Mouse (Mus musculus): ENCODE results near the gene Klhdc4.

The Klhdc4 gene

GRCm38 (mm10) chr8:121829048-121829776 is at the start of gene Klhdc4:
Klhdc4 (minus strand) TSS chr8:121829569.
- peak; percentile 79 for DNase-seq (ENCODE audit: extremely low read depth, low read depth)

DNA sequence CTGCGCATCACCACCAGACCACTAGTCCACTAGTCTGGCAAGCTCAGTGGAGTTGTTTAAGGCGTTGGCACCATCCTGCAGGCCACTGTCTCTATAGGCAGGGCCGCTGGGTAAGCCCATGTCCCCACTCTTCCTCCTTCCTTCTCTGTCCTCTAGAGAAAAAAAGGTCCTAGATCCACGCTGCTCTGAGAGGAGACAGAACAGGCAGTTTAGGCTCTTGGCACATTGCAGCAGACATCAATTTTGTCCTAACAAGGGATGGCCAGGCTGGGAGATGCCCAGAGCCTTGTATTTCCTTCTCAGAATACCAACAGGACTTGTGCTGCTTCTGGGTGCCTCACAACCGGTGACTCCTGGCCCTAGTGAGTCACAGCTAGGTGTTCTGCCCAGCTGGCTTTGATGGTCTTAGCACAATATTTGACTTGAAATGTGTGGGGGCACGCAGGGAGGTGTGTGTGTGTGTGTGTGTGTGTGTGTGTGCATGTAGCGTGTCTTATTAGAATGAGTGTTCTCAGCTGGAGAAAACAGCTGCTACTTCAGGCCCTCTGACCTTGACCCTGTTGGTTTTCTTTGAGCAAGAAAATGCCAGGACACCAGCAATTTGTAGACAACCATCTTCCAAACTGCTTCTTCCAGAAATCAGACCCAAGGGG is 48.6 kb upstream of the Klhdc4 start:
- DNase-seq (ENCODE audit: extremely low read depth, low read depth) = no peak

DNA sequence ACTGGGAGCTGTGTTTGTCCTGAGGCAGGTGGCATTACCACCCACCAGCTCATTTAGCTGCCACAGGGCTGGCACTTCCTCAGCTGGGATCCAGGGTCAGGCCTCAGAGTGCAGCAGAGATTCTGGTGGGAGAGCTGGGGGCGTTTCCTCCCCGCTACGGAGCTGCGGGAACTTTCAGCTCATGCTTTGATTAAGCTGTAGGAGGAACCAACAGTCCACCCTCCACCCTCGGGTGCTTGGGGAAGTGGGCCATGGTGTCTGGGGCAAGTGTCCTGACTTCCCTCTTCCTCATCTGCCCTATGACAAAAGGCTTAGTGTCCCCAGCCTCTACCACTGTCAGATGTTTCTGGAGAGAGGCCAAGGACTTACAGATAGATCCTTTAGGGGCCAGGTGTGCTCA is 47.8 kb upstream of the Klhdc4 start:
- DNase-seq (ENCODE audit: extremely low read depth, low read depth) = no peak

DNA sequence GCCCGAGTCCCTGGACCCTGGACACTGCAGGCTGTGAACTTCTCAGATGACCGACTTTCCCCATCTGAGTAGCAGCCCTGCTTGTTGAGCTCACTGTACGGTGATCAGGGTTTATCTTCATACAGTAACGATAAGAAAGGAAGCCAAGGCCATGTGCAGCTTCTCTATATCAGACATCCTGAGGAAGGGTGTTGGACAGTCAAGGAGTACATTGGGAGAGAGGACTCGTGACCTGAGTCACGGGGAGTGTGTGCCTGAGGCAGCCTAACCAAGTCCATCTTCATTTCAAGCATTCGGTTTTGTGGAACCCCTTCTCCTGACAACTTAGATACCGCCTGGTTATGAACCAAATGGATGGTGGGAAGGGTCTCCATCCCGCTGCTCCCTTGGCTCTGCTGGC is 46.1 kb upstream of the Klhdc4 start:
- no peak for DNase-seq (ENCODE audit: extremely low read depth, low read depth)

DNA sequence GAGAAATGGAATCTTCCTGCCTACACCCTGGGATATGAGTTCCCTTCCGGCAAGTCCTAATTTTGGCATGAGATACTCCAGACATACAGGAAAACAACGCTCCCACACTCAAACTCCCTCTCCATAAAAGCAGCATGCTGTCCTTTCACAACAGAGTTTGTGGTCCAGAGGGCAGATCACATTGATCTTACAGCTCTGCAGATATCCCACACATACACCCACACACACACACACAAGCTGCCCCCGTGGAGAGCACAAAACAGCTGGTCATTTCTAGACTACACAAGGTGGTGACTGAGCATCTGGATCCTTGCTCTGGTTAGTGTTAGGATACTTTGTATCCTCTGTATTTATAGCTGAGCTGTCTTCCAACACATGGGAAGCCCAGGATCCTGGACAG is 45.7 kb upstream of the Klhdc4 start:
- no peak for DNase-seq (ENCODE audit: extremely low read depth, low read depth)

DNA sequence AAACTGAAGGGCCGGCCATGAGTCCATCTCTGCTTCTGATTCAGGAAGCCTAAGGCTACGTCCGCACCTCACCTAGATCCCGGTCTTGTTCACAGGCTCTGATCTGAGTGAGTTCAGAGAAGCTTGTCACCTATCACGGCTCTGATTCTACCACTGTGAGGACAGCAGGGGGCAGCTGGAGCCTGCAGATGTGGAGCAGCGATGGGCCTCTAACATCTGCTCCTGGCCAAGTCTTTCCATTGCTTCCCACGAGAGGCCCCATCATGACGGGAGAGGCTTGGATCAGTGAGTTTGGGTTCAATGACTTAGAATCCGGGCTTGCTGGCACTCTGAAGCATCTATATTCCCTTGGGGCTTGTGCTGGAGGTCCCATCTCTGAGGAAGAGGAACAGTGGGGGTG is 44.7 kb upstream of the Klhdc4 start:
- no peak for DNase-seq (ENCODE audit: extremely low read depth, low read depth)

- no peak for DNase-seq (ENCODE audit: extremely low read depth, low read depth)
These were observed 42.6 kb upstream of the Klhdc4 start for GRCm38 (mm10) chr8:121871833-121872440.

- DNase-seq (ENCODE audit: extremely low read depth, low read depth) = no peak
These were observed 40.8 kb upstream of the Klhdc4 start for GRCm38 (mm10) chr8:121870190-121870589.

- no peak for DNase-seq (ENCODE audit: extremely low read depth, low read depth)
These were observed 39.5 kb upstream of the Klhdc4 start for GRCm38 (mm10) chr8:121868896-121869295.

- no peak for DNase-seq (ENCODE audit: extremely low read depth, low read depth)
These were observed 38.8 kb upstream of the Klhdc4 start for GRCm38 (mm10) chr8:121868196-121868595.

DNA sequence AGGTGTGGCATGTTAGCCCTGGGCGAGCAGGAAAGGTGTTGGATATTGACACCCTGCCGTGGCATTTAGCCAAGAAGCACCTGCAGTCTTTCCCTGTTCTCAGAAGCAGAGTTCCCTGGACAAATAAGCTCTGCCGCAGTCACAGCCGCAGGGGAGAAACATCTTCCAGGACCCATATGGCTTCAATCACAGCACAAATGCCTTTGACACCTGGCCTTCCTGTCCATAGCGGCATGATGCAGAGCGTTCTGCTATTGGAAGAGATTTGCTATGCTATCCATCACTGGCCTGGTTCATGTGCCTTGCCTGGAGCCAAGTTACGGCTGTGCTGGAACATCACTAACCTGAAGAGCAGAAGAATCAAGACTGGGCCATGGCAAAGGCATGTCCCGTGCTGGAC is 36.0 kb upstream of the Klhdc4 start:
- DNase-seq (ENCODE audit: extremely low read depth, low read depth) = no peak

- DNase-seq (ENCODE audit: extremely low read depth, low read depth) = no peak
These were observed 32.6 kb upstream of the Klhdc4 start for GRCm38 (mm10) chr8:121861806-121862548.

DNA sequence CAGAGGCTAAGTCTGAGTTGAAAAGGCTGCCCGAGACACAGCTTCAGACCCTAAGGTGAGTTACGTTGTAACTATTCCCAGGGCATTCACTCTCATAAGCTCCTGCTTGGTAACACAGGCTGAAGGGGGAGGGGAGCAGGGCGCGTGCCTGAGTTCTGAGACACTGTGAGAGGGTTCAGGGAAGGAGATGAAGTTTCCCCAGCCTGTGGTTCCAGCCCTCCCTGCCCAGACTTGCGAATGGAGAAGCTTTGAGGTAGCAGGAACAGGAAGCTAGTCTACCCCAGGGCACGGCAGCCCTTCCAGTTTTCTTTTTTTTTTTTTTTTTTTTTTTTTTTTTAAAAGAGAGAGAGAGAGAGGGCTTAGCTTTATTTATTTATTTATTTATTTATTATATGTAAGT is 31.9 kb upstream of the Klhdc4 start:
- DNase-seq (ENCODE audit: extremely low read depth, low read depth) = no peak

DNA sequence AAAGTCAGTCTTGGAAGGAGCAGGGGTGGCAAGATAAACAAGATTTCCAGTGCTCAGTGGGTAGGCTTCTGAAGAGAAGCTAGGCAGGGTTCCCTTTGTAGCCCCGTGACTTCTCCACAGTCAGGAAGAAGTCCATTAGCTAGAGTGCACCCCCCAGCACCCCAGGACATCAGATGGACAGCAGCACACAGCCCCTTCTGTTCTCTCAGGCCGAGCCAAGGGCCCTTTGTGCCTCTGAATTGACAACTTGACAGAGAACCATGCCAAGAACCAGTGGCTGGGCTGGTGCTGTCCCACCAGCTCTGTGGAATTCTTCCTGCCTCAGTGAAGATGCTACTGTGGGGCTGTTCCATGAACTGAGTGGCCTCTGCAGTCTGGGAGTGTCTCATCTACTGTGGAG is 28.4 kb upstream of the Klhdc4 start:
- no peak for DNase-seq (ENCODE audit: extremely low read depth, low read depth)

DNA sequence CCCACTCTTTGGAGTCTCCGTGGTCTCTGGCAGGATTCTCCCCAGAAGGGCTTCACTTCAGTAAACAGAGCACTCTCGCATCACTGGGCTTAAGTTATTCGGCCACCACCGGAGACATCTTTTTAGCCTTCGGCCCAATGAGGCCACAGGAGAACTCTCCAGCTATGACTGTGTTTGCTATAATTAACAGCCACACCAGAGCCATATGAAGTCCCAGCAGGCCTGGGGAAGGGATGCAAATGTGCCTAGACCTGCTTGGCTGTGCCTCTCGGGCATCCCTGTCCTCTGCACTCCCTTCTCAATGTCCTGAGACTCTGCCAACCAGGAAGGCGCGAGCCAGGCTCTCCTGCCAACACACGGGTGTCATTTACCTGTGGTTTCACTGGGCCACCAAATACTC is 28.0 kb upstream of the Klhdc4 start:
- no peak for DNase-seq (ENCODE audit: extremely low read depth, low read depth)

- DNase-seq (ENCODE audit: extremely low read depth, low read depth) = no peak
These were observed 26.8 kb upstream of the Klhdc4 start for GRCm38 (mm10) chr8:121856071-121856746.

DNA sequence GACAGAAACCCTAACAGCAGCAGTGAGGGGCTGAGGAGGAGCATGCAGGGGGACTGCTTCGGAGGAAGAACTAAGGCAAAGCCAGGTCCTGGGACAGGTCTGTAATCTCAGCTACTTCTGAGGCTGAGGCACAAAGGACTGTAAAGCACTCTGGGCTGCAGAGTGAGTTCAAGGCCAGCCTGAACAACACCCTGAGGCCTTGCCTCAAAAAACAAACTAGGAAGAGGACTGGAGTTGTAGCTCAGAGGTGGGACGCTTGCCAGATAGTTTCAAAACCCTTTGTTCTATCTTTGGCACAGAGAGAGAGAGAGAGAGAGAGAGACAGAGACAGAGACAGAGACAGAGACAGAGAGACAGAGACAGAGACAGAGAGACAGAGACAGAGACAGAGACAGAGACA is 24.2 kb upstream of the Klhdc4 start:
- no peak for DNase-seq (ENCODE audit: extremely low read depth, low read depth)

- DNase-seq (ENCODE audit: extremely low read depth, low read depth) = no peak
These were observed 23.1 kb upstream of the Klhdc4 start for GRCm38 (mm10) chr8:121852464-121852863.

- DNase-seq (ENCODE audit: extremely low read depth, low read depth) = no peak
These were observed 22.3 kb upstream of the Klhdc4 start for GRCm38 (mm10) chr8:121851716-121852115.

- DNase-seq (ENCODE audit: extremely low read depth, low read depth) = peak; percentile 97
These were observed 21.6 kb upstream of the Klhdc4 start for GRCm38 (mm10) chr8:121850821-121851470.

GRCm38 (mm10) chr8:121850436-121850820 is 21.1 kb upstream of the Klhdc4 start:
- no peak for DNase-seq (ENCODE audit: extremely low read depth, low read depth)

Data from MEL-GATA-1-ER (cell line).